Mouse (Mus musculus) midbrain, embryonic 11.5 days (tissue): Measurements from ENCODE around the gene Rfx4. TPM values are rescaled to one million over a fixed set of nuclear protein-coding genes. Genes with fewer than 3 reads are reported as not detected.

Experiments used
- ATAC-seq: fragments of 200-750 bp; cut with Nextera tagmentation; 2 replicates; pipeline ENCODE4 v1.8.0; 2017; ENCODE audit warnings: moderate TSS enrichment, moderate library complexity; ENCODE audit not compliant: low FRiP score
- DNase-seq: peaks from one replicate; pipeline ENCODE4 v3.0.0; 2015; ENCODE audit warnings: low spot score; ENCODE audit errors: missing footprints
- H3K27ac ChIP-seq: fragments of 300-500 bp; sonication (generic); 2 replicates; pipeline ENCODE4 v1.5.1; 2014; ENCODE audit warnings: low read depth, low read length
- H3K27me3 ChIP-seq: fragments of 300-500 bp; sonication (generic); 2 replicates; pipeline ENCODE4 v1.6.1; 2014; ENCODE audit warnings: mild to moderate bottlenecking, low read length, moderate library complexity, mixed read lengths; ENCODE audit not compliant: control insufficient read depth, insufficient read depth
- H3K36me3 ChIP-seq: fragments of 300-500 bp; sonication (generic); 2 replicates; pipeline ENCODE4 v1.6.1; 2014; ENCODE audit warnings: mild to moderate bottlenecking, low read length, moderate library complexity, mixed read lengths; ENCODE audit not compliant: control insufficient read depth, insufficient read depth
- H3K4me1 ChIP-seq: fragments of 300-500 bp; sonication (generic); 2 replicates; pipeline ENCODE4 v1.6.1; 2014; ENCODE audit warnings: low read length; ENCODE audit not compliant: control insufficient read depth, insufficient read depth
- H3K4me2 ChIP-seq: fragments of 300-500 bp; sonication (generic); 2 replicates; pipeline ENCODE4 v1.6.1; 2014; ENCODE audit warnings: mild to moderate bottlenecking, moderate library complexity
- H3K4me3 ChIP-seq: fragments of 300-500 bp; sonication (generic); 2 replicates; pipeline ENCODE4 v1.5.1; 2014; ENCODE audit warnings: low read depth, low read length
- H3K9ac ChIP-seq: fragments of 300-500 bp; sonication (generic); 2 replicates; pipeline ENCODE4 v1.6.1; 2014; ENCODE audit warnings: low read length
- H3K9me3 ChIP-seq: fragments of 300-500 bp; sonication (generic); 2 replicates; pipeline ENCODE4 v1.6.1; 2016; ENCODE audit warnings: low read length; ENCODE audit not compliant: control insufficient read depth
- WGBS: fragments of 180-500 bp; shearing (Covaris S2); extraction: QIAGEN DNeasy Blood & Tissue Kit; methylation state at CpG from one replicate; pipeline ENCODE4 v1.1.7; 2014; 5-methylcytosine and 5-hydroxymethylcytosine counted together
- polyA plus RNA-seq: library from polyadenylated mRNA; unstranded; fragments of >200 nt; fragmentation: Nextera tagmentation; extraction: Ambion mirVana; gene quantifications from 2 replicates; pipeline ENCODE4 v1.2.1, GENCODE M21; 2014

The Rfx4 gene
- polyA plus RNA-seq, 1 experiment from 2014 or later, result 68.0 TPM

GRCm38 (mm10) chr10:84903307-84903706, 147.4 kb downstream of the Rfx4 start:
- Histone ChIP-seq H3K9ac (no peak overlapping the region), H3K4me1 (peaks cover 6% of the 10 kb centered on the region), H3K27ac (no peak overlapping the region), H3K36me3 (peaks cover 5% of the 10 kb centered on the region; the same call in 1 of the 2 replicates), H3K9me3 (no peaks in the 10 kb centered on the region), H3K27me3 (no peaks in the 10 kb centered on the region), H3K4me2 (no peak overlapping the region), H3K4me3 (no peak overlapping the region)
- no peak for DNase-seq
- 54% methylated on average over 7 of the region's 7 CpGs for WGBS
- ATAC-seq, result peak; percentile 40; the same call in 1 of the 2 replicates

- peaks cover 2% of the 10 kb centered on the region; the same call in 1 of the 2 replicates for H3K27me3 ChIP-seq
- peaks cover 6% of the 10 kb centered on the region for H3K4me1 ChIP-seq
- H3K4me2 ChIP-seq, result no peak overlapping the region
- H3K36me3 ChIP-seq, result peaks cover 5% of the 10 kb centered on the region; the same call in 1 of the 2 replicates
- no peak overlapping the region for H3K27ac ChIP-seq
- H3K9ac ChIP-seq, result no peak overlapping the region
- no peak for ATAC-seq
- 28% methylated on average over 5 of the region's 5 CpGs for WGBS
- no peak overlapping the region for H3K4me3 ChIP-seq
- DNase-seq, result no peak
- H3K9me3 ChIP-seq, result no peaks in the 10 kb centered on the region
Observed at GRCm38 (mm10) chr10:84903742-84904141, 147.9 kb downstream of the Rfx4 start.

GRCm38 (mm10) chr10:84906895-84907294, 151.0 kb downstream of the Rfx4 start:
- ATAC-seq (no peak), DNase-seq (no peak)
- H3K27ac ChIP-seq, result no peak overlapping the region
- no peaks in the 10 kb centered on the region for H3K9me3 ChIP-seq
- H3K4me2 ChIP-seq, result no peak overlapping the region
- H3K36me3 ChIP-seq, result peaks cover 3% of the 10 kb centered on the region; the same call in 1 of the 2 replicates
- H3K9ac ChIP-seq, result no peak overlapping the region
- H3K4me1 ChIP-seq, result peaks cover 30% of the 10 kb centered on the region
- H3K27me3 ChIP-seq, result peaks cover 2% of the 10 kb centered on the region; the same call in 1 of the 2 replicates
- no peak overlapping the region for H3K4me3 ChIP-seq
- 89% methylated on average over 9 of the region's 9 CpGs for WGBS

GRCm38 (mm10) chr10:84908006-84908405, 152.1 kb downstream of the Rfx4 start:
- Histone ChIP-seq H3K4me1 (peaks cover 29% of the 10 kb centered on the region), H3K4me3 (no peak overlapping the region), H3K36me3 (peaks cover 3% of the 10 kb centered on the region; the same call in 1 of the 2 replicates), H3K27ac (no peak overlapping the region), H3K4me2 (no peak overlapping the region), H3K9me3 (no peaks in the 10 kb centered on the region), H3K9ac (no peak overlapping the region), H3K27me3 (peaks cover 2% of the 10 kb centered on the region; the same call in 1 of the 2 replicates)
- ATAC-seq, result no peak
- WGBS, result 87% methylated on average over 3 of the region's 3 CpGs
- no peak for DNase-seq

- DNase-seq (no peak), ATAC-seq (no peak)
- no peaks in the 10 kb centered on the region for H3K9me3 ChIP-seq
- no peak overlapping the region for H3K27ac ChIP-seq
- H3K4me3 ChIP-seq, result no peak overlapping the region
- no peak overlapping the region for H3K4me2 ChIP-seq
- no peak overlapping the region for H3K9ac ChIP-seq
- WGBS, result 98% methylated on average over 3 of the region's 3 CpGs
- peaks cover 3% of the 10 kb centered on the region; the same call in 1 of the 2 replicates for H3K36me3 ChIP-seq
- H3K27me3 ChIP-seq, result peaks cover 2% of the 10 kb centered on the region; the same call in 1 of the 2 replicates
- H3K4me1 ChIP-seq, result peaks cover 25% of the 10 kb centered on the region
Observed at GRCm38 (mm10) chr10:84908471-84908870, 152.6 kb downstream of the Rfx4 start.

GRCm38 (mm10) chr10:84909021-84909801, 153.3 kb downstream of the Rfx4 start:
- no peak overlapping the region for H3K4me2 ChIP-seq
- H3K36me3 ChIP-seq, result peaks cover 3% of the 10 kb centered on the region; the same call in 1 of the 2 replicates
- H3K4me1 ChIP-seq, result peaks cover 24% of the 10 kb centered on the region
- no peak overlapping the region for H3K4me3 ChIP-seq
- no peak overlapping the region for H3K27ac ChIP-seq
- no peaks in the 10 kb centered on the region for H3K9me3 ChIP-seq
- DNase-seq (peak; percentile 91), ATAC-seq (no peak)
- H3K9ac ChIP-seq, result no peak overlapping the region
- H3K27me3 ChIP-seq, result peaks cover 2% of the 10 kb centered on the region; the same call in 1 of the 2 replicates
- WGBS, result 42% methylated on average over 17 of the region's 17 CpGs

GRCm38 (mm10) chr10:84910194-84910593, 154.3 kb downstream of the Rfx4 start:
- H3K9ac ChIP-seq, result no peak overlapping the region
- peak; percentile 15; the same call in 1 of the 2 replicates for ATAC-seq
- peaks cover 2% of the 10 kb centered on the region; the same call in 1 of the 2 replicates for H3K27me3 ChIP-seq
- no peak overlapping the region for H3K4me3 ChIP-seq
- H3K9me3 ChIP-seq, result no peaks in the 10 kb centered on the region
- 12% methylated on average over 7 of the region's 7 CpGs for WGBS
- no peaks in the 10 kb centered on the region; the same call in 1 of the 2 replicates for H3K36me3 ChIP-seq
- H3K4me1 ChIP-seq, result peaks cover 24% of the 10 kb centered on the region
- no peak overlapping the region for H3K4me2 ChIP-seq
- peak overlapping the region; percentile 35; the same call in 1 of the 2 replicates for H3K27ac ChIP-seq
- DNase-seq, result peak; percentile 88

DNA sequence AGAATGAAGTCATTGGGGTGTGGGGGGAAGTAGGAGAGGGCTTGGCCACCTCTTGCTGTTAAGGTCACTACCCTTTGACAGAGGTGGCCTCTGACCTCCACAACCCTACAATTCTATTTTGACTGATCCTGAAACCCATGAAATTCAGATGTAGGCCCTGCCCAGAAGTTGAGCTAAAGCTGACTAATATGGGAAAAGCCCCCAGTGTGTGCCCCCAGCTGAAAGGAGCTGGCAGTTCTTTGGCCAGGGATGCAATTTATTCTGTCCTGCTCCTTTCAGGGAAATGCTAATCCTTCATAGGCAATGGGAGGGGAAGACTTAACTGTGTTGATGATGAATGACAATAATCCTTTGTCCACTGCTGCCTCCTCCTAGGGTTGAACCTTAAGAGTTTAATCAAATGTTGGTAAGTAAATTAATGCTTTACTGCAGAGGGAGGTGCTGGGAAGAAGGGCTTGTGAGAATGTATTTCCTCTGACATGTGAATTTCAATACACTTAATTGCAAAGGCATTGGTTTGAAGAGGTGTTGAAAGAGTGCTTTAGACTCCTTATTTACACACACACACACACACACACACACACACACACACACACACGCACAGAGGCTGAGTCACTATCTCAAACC, 155.0 kb downstream of the Rfx4 start:
- no peak overlapping the region for H3K4me2 ChIP-seq
- peak overlapping the region; percentile 47 for H3K27ac ChIP-seq

DNA sequence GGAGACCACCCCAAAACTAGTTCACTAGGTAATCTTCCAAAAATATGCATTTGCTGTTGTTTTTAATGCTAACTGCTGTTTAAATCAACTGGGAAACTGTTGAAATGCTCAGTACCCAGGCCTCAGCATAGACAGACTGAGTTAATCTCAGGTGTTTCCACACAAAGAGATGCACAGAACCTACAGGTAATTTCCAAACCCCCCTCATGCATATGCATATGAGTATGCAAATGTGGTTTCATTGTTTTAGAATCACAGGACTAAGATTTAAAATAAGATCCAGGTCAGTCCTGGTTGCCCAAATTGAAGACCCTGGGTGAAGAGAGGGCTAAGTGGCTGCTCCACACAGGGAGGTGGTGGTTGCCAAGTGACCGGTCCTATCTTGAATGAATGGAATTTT, 157.3 kb downstream of the Rfx4 start:
- Histone ChIP-seq H3K9me3 (no peaks in the 10 kb centered on the region), H3K36me3 (no peaks in the 10 kb centered on the region; the same call in 1 of the 2 replicates), H3K4me3 (no peak overlapping the region), H3K27ac (no peak overlapping the region), H3K4me2 (no peak overlapping the region), H3K27me3 (peaks cover 2% of the 10 kb centered on the region; the same call in 1 of the 2 replicates), H3K9ac (no peak overlapping the region), H3K4me1 (peaks cover 28% of the 10 kb centered on the region)
- no peak for ATAC-seq
- DNase-seq, result no peak
- WGBS, result 71% methylated on average over 1 of the region's 1 CpGs

More for the DNA sequence above, 155.0 kb downstream of the Rfx4 start:
- Histone ChIP-seq H3K27me3 (peaks cover 2% of the 10 kb centered on the region; the same call in 1 of the 2 replicates), H3K9me3 (no peaks in the 10 kb centered on the region), H3K36me3 (no peaks in the 10 kb centered on the region; the same call in 1 of the 2 replicates), H3K9ac (no peak overlapping the region), H3K4me1 (peaks cover 24% of the 10 kb centered on the region), H3K4me3 (no peak overlapping the region)
- WGBS, result 28% methylated on average over 1 of the region's 1 CpGs
- ATAC-seq, result peak; percentile 75
- DNase-seq, result peak; percentile 91
